Mouse (Mus musculus) G1E (cell line): ENCODE results near the gene Ect2.

ENCODE experiments used
- CTCF ChIP-seq: IDR thresholded peaks from 2 replicates; pipeline ENCODE4 v1.5.1; 2012; ENCODE audit warnings: low read depth, low read length, inconsistent platforms, mixed read lengths
- GATA1 ChIP-seq: IDR thresholded peaks from 2 replicates; pipeline ENCODE4 v1.6.1; 2012; ENCODE audit warnings: borderline replicate concordance, low read length, inconsistent platforms, mixed read lengths

- TF ChIP-seq CTCF: no peak
- no peak for TF ChIP-seq GATA1
Measured at GRCm38 (mm10) chr3:27201728-27202411, 48.2 kb upstream of the Ect2 start.
